Mouse (Mus musculus) hindbrain, embryonic 10.5 days (tissue): ENCODE results near the gene Farsb. TPM values are rescaled to one million over a fixed set of nuclear protein-coding genes. Genes with fewer than 3 reads are reported as not detected.
A peak's percentile ranks its signal among the peaks of the same experiment; 100 is the strongest.

Experiments
- DNase-seq: peaks from one replicate; pipeline ENCODE4 v3.0.0-alpha.2; 2017; ENCODE audit warnings: low spot score
- H3K27ac ChIP-seq: fragments of 300-500 bp; sonication (generic); 2 replicates; pipeline ENCODE4 v1.5.1; 2016; ENCODE audit warnings: mild to moderate bottlenecking, moderate library complexity
- H3K27me3 ChIP-seq: fragments of 300-500 bp; sonication (generic); 2 replicates; pipeline ENCODE4 v1.6.1; 2016; ENCODE audit warnings: mild to moderate bottlenecking; ENCODE audit not compliant: poor library complexity, insufficient read depth, severe bottlenecking
- H3K36me3 ChIP-seq: fragments of 300-500 bp; sonication (generic); 2 replicates; pipeline ENCODE4 v1.6.1; 2016; ENCODE audit warnings: mild to moderate bottlenecking, moderate library complexity
- H3K4me1 ChIP-seq: fragments of 300-500 bp; sonication (generic); replicated peaks from 2 replicates; pipeline ENCODE4 v1.6.1; 2016; ENCODE audit warnings: mild to moderate bottlenecking
- H3K4me3 ChIP-seq: fragments of 300-500 bp; sonication (generic); 2 replicates; pipeline ENCODE4 v1.5.1; 2016; ENCODE audit warnings: mild to moderate bottlenecking, moderate library complexity
- H3K9me3 ChIP-seq: fragments of 300-500 bp; sonication (generic); 2 replicates; pipeline ENCODE4 v1.6.1; 2016; ENCODE audit warnings: mild to moderate bottlenecking, moderate library complexity
- WGBS: fragments of 180-500 bp; shearing (Covaris S2); methylation state at CpG from one replicate; pipeline ENCODE4 v1.1.7; 2016; 5-methylcytosine and 5-hydroxymethylcytosine counted together
- polyA plus RNA-seq: library from polyadenylated mRNA; unstranded; fragments of >200 nt; fragmentation: Nextera tagmentation; extraction: Ambion mirVana; gene quantifications from 2 replicates; pipeline ENCODE4 v1.2.1, GENCODE M21; 2016

Farsb gene
- polyA plus RNA-seq, 1 experiment from 2014 or later: 123 TPM

GRCm38 (mm10) chr1:78425793-78426700 lies 62.6 kb downstream of the Farsb start:
- Histone ChIP-seq H3K9me3 (no peaks in the 10 kb centered on the region), H3K36me3 (peaks cover 20% of the 10 kb centered on the region), H3K27ac (no peak overlapping the region; the same call in 1 of the 2 replicates), H3K27me3 (no peaks in the 10 kb centered on the region), H3K4me1 (peaks cover 31% of the 10 kb centered on the region), H3K4me3 (no peak overlapping the region)
- DNase-seq: no peak
- WGBS: 89% methylated on average over 7 of the region's 7 CpGs

- Histone ChIP-seq H3K36me3 (peaks cover 22% of the 10 kb centered on the region), H3K4me1 (peaks cover 31% of the 10 kb centered on the region), H3K4me3 (no peak overlapping the region), H3K27ac (no peak overlapping the region; the same call in 1 of the 2 replicates), H3K27me3 (no peaks in the 10 kb centered on the region), H3K9me3 (no peaks in the 10 kb centered on the region)
- 93% methylated on average over 7 of the region's 7 CpGs for WGBS
- no peak for DNase-seq
Measured at GRCm38 (mm10) chr1:78425309-78425708, 63.4 kb downstream of the Farsb start.

GRCm38 (mm10) chr1:78424848-78425247 lies 63.8 kb downstream of the Farsb start:
- 92% methylated on average over 4 of the region's 4 CpGs for WGBS
- H3K27me3 ChIP-seq: no peaks in the 10 kb centered on the region
- peaks cover 31% of the 10 kb centered on the region for H3K4me1 ChIP-seq
- no peaks in the 10 kb centered on the region for H3K9me3 ChIP-seq
- no peak overlapping the region for H3K27ac ChIP-seq
- H3K4me3 ChIP-seq: no peak overlapping the region
- no peak for DNase-seq
- peaks cover 22% of the 10 kb centered on the region for H3K36me3 ChIP-seq

- DNase-seq: no peak
- 24% methylated on average over 2 of the region's 2 CpGs for WGBS
- 0 out of 2 replicates have a peak overlapping the region, but pooled peaks have one; percentile 42 for H3K27ac ChIP-seq
Measured at GRCm38 (mm10) chr1:78422576-78422975, 66.1 kb downstream of the Farsb start.

GRCm38 (mm10) chr1:78421749-78422148 lies 66.9 kb downstream of the Farsb start:
- DNase-seq: no peak
- H3K36me3 ChIP-seq: peaks cover 31% of the 10 kb centered on the region
- H3K9me3 ChIP-seq: no peaks in the 10 kb centered on the region
- peaks cover 21% of the 10 kb centered on the region for H3K4me1 ChIP-seq
- no peaks in the 10 kb centered on the region for H3K27me3 ChIP-seq
- H3K4me3 ChIP-seq: no peak overlapping the region
- WGBS: 91% methylated on average over 5 of the region's 5 CpGs
- no peak overlapping the region for H3K27ac ChIP-seq

More at GRCm38 (mm10) chr1:78422576-78422975, 66.1 kb downstream of the Farsb start:
- Histone ChIP-seq H3K4me1 (peaks cover 22% of the 10 kb centered on the region), H3K9me3 (no peaks in the 10 kb centered on the region), H3K4me3 (no peak overlapping the region), H3K36me3 (peaks cover 27% of the 10 kb centered on the region), H3K27me3 (no peaks in the 10 kb centered on the region)

- Histone ChIP-seq H3K27me3 (no peaks in the 10 kb centered on the region), H3K9me3 (no peaks in the 10 kb centered on the region), H3K4me3 (no peak overlapping the region), H3K4me1 (peaks cover 19% of the 10 kb centered on the region), H3K27ac (no peak overlapping the region), H3K36me3 (peaks cover 31% of the 10 kb centered on the region)
- 94% methylated on average over 6 of the region's 6 CpGs for WGBS
- DNase-seq: no peak
Measured at GRCm38 (mm10) chr1:78420271-78420670, 68.4 kb downstream of the Farsb start.

GRCm38 (mm10) chr1:78419593-78419992 lies 69.1 kb downstream of the Farsb start:
- H3K36me3 ChIP-seq: peaks cover 26% of the 10 kb centered on the region
- DNase-seq: peak; percentile 81
- no peak overlapping the region for H3K27ac ChIP-seq
- no peak overlapping the region for H3K4me3 ChIP-seq
- H3K27me3 ChIP-seq: no peaks in the 10 kb centered on the region
- H3K9me3 ChIP-seq: no peaks in the 10 kb centered on the region
- 44% methylated on average over 4 of the region's 4 CpGs for WGBS
- peaks cover 19% of the 10 kb centered on the region for H3K4me1 ChIP-seq

GRCm38 (mm10) chr1:78417154-78417911 lies 71.4 kb downstream of the Farsb start:
- no peak for DNase-seq
- Histone ChIP-seq H3K4me3 (no peak overlapping the region), H3K36me3 (peaks cover 16% of the 10 kb centered on the region; the same call in 1 of the 2 replicates), H3K27me3 (no peaks in the 10 kb centered on the region), H3K27ac (no peak overlapping the region), H3K4me1 (peaks cover 8% of the 10 kb centered on the region), H3K9me3 (no peaks in the 10 kb centered on the region)
- WGBS: 93% methylated on average over 9 of the region's 9 CpGs

- H3K27me3 ChIP-seq: no peaks in the 10 kb centered on the region
- 88% methylated on average over 5 of the region's 5 CpGs for WGBS
Measured at GRCm38 (mm10) chr1:78414421-78414820, 74.3 kb downstream of the Farsb start.

GRCm38 (mm10) chr1:78412668-78413067 lies 76.0 kb downstream of the Farsb start:
- DNase-seq: no peak
- 27% methylated on average over 7 of the region's 7 CpGs for WGBS

More at GRCm38 (mm10) chr1:78414421-78414820, 74.3 kb downstream of the Farsb start:
- no peak for DNase-seq
- Histone ChIP-seq H3K4me3 (no peak overlapping the region), H3K9me3 (no peaks in the 10 kb centered on the region), H3K4me1 (peaks cover 4% of the 10 kb centered on the region; the same call in 1 of the 2 replicates), H3K36me3 (peaks cover 9% of the 10 kb centered on the region; the same call in 1 of the 2 replicates), H3K27ac (no peak overlapping the region)

GRCm38 (mm10) chr1:78409396-78409795 lies 79.3 kb downstream of the Farsb start:
- no peak overlapping the region for H3K4me3 ChIP-seq
- H3K36me3 ChIP-seq: no peaks in the 10 kb centered on the region
- no peak overlapping the region for H3K27ac ChIP-seq
- no peaks in the 10 kb centered on the region for H3K9me3 ChIP-seq
- H3K4me1 ChIP-seq: peaks cover 5% of the 10 kb centered on the region; the same call in 1 of the 2 replicates
- WGBS: 91% methylated on average over 2 of the region's 2 CpGs
- no peak for DNase-seq
- H3K27me3 ChIP-seq: no peaks in the 10 kb centered on the region

More at GRCm38 (mm10) chr1:78412668-78413067, 76.0 kb downstream of the Farsb start:
- Histone ChIP-seq H3K9me3 (no peaks in the 10 kb centered on the region), H3K27ac (no peak overlapping the region), H3K36me3 (peaks cover 5% of the 10 kb centered on the region; the same call in 1 of the 2 replicates), H3K4me1 (peaks cover 4% of the 10 kb centered on the region; the same call in 1 of the 2 replicates), H3K4me3 (no peak overlapping the region), H3K27me3 (no peaks in the 10 kb centered on the region)

GRCm38 (mm10) chr1:78401413-78401812 lies 87.3 kb downstream of the Farsb start:
- 93% methylated on average over 4 of the region's 4 CpGs for WGBS

More at GRCm38 (mm10) chr1:78401413-78401812, 87.3 kb downstream of the Farsb start:
- H3K27me3 ChIP-seq: no peaks in the 10 kb centered on the region
- H3K9me3 ChIP-seq: no peaks in the 10 kb centered on the region
- no peak overlapping the region for H3K27ac ChIP-seq
- no peaks in the 10 kb centered on the region for H3K36me3 ChIP-seq
- peaks cover 5% of the 10 kb centered on the region for H3K4me1 ChIP-seq
- DNase-seq: no peak
- H3K4me3 ChIP-seq: no peak overlapping the region
